Mouse (Mus musculus): ENCODE measurements around the gene Eno2. TPM values are rescaled to one million over a fixed set of nuclear protein-coding genes. Genes with fewer than 3 reads are reported as not detected.
"Not testable (repeated sequence)": the region's sequence is repeated elsewhere in the genome, so short reads cannot be mapped to it uniquely, and the experiment has no call there.

Gene Eno2
- polyA plus RNA-seq (2017; shearing (Covaris generic)), result 10 to 100 TPM in 2 of 3 experiments, 1 to 10 TPM in 1; 3.5 to 23.1 (median 12.8) TPM

DNA sequence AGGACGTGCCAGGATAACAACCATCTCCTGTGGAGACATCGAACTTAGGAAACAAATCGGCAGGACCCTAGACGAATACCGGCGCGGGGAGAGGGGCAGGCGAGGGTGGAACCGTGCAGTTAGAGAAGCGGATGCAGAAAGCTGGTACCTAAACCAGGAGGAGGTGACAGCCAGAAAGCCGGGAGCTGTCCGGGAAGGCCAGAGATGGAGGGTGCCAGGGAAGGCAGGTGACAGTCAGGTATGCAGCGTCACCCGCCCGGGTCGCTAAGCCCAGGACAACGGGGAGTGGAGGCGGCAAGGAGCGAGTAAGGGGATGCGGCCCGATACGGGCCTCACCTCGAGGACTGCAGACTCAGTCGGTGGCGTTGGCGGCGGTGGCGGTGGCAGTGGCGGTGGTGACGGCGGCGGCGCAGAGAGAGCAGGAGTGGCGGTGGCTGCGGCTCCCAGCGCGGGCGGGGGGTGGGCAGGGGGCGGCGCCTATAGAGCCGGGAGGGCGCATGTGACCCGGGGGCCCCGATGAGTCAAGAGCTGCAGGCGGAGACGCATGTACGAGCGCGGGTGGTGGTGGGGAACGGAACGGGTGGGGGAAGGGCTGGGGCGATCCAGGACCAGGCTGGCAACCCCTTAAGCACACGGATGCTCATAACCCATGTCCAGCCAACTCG is at the start of gene Eno2:
Gene Eno2 (minus strand): TSS at position 573 of the 665 bp plus-strand sequence.
- peak; percentile 77 for ATAC-seq

DNA sequence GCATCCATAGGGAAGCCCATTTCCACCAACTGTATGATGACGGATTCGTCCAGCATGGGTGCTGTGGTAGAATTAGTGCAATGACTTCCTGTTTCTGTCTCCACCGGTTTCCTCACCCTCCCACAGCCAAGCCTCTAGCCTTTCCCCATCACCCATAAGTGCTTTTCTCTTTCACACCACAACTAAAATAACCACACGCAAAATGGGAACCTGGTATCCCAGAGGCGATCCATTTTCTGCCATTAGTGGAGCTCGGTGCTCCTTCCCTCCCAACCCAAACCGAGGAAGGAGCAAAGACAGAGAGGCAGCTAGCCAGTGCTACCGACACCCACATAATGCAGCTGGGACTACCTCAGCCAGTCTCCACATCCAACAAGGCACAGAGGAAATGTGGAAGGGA is 48.5 kb upstream of the Eno2 start:
- no peak for ATAC-seq

DNA sequence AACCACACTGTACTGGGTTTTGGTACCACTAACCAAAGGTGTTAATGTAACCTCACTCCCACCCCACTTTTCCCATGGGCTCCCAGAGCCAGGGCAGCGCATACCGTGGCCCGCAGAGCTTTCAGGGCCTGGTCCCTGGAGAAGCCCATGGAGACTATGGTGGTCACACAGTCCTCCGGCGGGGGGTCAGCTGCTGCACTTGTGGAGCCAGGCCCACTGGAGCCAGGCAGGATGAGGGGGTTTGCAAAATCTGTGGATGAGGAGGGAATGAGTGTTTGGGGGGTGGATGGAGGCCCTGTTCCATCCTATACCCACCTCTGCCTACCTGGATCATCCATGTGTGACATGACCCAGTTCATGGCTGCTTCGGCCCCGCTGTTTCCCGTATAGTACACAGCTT is 48.1 kb upstream of the Eno2 start:
- no peak for ATAC-seq

DNA sequence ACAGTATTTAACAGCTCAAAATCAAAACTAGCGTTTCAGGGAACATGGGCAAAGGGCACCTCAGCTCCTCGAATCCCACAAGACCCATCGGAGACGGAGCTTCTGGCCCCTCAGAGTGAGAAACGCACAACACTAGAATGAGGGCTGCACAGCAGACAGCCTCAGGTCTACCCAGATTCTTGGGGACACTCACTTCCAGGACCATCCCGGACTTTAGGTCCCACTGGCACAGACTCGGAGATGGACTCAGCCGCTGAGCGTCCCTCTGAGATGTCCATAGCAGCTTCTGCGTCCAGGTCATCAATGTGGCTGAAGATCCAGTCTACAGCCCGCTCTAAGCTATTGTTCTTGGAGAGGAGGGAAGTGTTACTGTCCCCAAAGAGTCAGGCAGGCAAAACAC is 47.7 kb upstream of the Eno2 start:
- ATAC-seq, result no peak

DNA sequence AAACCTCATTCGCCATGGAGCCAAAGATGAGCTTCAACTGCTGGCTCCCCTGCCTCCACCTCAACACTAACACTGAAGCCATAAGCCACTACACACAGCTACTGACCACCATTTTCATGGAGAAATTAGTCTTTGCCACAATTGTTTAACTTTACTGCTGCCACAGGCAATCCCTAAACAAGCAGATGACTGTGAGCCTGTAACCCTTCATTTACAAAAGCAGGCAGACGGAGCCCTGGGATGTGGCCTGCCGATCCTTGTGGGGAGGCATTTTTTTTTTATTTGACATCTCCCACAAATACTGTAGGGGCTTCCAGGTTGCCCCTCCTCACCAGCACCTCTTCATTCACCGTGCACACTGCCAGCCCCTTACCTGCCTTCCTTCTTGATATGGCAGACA is 47.1 kb upstream of the Eno2 start:
- no peak for ATAC-seq

DNA sequence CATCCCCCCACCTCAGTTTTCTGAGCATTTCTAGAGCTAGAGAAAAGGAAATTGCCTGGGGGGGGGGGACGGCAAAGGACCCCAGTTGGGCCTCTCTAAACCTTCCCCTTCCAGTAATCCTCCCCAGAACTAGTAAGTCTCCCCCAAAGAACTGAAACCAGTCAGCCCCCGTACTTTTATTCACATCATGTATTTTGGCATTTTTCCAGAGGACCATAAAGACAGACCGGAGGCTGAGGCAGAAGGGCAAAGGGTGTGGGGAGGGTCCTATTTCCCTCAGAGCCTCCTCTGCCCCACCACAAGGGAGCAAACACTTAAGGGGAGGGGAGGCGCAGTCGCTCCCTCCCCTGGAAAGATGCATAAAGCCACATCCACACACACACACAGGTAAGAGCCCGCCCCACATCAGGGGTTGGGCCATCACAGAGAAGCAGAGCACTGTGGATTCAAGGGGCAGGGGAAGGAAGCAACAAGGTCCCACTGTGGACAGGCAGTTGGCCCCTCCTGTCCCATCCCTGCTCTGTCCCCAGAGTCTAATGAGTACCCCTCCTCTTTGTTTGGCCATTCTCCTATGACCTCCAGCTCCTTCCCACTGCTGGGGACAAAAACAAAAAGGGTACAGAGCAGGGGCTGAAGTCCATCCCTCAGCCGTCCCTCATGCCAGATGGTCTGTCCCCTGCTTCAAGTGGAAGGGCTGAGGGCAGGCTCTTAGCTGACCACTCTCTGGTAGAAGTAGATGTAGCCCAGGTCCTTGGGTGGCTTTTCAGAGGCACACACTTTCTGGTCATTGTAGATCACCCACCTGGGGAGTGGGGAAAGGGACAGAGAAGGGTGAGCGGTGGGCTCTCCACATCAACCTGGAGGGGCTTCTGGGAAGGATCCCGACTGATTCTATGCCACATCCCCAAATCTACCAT is 45.6 kb upstream of the Eno2 start:
- no peak for ATAC-seq

DNA sequence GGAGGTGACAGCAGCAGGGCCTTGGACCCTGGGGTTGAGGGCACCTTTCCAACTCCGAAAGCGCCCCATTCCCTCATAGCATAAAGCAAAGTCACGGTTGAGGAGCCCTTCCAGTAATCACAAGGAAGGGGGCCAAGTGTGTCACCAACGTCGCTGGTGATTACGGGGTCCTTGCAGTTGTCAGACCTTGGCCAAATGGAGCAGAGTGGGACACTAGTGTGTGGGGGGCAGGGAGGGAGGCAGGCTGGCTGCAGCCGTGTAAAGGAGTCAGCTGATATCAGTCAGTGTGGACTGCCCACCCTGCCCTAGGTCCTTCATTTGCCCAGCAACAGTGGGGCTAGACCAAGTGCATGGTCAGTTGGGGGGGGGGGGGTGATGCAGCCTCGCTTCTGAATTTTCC is 45.0 kb upstream of the Eno2 start:
- ATAC-seq, result peak; percentile 2

DNA sequence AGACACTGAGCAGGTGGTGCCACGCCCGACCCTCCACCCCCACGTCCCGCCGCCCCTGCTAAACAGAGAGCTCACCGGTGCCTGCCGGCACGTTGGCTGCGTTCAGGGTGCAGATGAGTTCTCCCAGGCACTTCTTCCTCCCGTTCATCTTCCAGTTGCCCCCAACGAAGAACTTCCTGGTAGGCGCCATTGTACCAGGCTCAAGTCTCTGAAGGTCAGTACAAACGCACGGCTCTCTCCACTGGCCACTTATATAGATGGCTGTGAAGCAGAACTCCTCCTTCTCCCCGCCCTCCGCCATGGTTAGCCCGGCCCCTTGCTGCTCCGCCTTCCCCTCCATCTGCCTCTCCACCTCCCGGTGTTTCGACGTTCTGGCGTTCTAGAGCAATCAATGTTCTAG is 44.5 kb upstream of the Eno2 start, which contains the start of gene Tpi1:
Gene Tpi1 (minus strand): TSS at position 364 of the 400 bp plus-strand sequence.
- peak; percentile 89 for ATAC-seq

DNA sequence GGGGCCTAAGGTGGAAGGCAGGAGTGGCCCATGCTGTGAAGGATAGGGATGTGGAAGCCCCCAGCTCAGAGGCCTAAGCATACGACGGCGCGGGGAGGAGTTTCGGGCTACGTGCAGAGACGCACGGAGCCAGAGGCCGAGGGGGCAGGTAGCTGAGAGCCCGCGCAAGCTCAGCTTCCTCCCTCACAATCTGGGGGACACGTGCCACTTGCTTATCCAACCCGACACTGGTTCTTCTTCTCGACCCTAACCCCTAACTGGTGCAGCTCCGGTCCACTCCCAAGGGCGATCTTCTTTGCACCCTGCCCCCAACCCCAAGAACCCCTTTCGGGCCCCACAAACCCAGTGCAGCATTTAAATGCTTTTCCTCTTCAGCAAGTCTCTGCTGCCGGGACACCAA is 44.0 kb upstream of the Eno2 start:
- peak; percentile 73 for ATAC-seq

DNA sequence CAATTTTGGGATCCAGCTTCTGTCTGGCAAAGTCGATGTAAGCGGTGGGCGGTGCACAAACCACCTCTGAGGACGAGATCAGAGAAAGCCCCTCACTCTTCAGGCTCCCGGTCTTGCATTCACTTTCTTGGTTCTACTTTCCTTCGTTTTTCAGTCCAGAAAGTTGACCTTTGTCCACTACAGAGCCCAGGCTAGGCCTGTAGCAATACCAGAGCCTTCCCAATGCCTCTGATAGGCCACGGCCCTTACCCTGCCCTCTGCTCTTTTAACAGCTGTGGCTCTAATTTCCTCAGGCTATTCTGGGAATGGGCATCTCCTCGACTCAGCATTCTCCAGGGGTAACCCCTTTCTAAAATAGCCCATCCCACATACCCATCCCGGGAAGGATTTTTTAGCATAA is 43.4 kb upstream of the Eno2 start:
- no peak for ATAC-seq

DNA sequence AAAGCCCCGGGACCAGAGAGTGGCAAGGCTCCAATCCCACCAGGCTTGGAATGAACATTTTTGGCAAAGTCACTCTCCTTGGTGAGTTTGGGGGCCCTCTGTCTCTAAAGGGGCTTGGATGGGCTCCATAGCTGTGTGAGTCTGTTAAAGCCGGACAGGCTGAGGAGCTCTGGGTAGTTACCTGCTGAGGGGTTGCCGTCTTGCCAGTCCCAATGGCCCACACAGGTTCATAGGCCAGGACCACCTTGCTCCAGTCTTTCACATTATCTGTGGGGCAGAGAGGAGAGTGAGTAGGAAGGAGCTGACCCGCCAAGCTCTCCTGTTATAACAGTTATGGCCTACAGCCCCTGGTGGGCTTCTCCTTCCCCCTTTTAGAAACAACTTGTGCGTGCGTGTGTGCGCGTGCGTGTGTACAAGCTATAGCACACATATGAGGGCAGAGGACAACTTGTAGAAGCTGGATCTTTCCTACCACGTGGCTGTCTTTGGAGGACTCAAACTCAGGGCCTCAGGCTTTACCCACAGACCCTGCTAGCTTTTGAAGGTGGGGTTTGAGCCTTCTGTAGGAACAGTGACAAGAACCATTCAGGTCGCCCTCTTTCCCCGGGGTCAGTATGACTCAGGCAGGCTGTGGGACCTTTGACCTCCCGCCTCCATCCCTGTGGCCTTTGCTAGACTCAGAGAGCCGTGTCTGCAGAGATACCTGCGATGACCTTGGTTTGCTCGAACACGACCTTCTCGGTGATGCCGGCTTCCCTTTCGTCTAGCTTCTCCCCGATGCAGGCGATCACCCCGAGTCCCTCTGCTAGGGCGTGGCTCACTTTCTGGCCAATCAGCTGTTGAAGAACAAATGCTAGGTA is 42.5 kb upstream of the Eno2 start:
- no peak for ATAC-seq

DNA sequence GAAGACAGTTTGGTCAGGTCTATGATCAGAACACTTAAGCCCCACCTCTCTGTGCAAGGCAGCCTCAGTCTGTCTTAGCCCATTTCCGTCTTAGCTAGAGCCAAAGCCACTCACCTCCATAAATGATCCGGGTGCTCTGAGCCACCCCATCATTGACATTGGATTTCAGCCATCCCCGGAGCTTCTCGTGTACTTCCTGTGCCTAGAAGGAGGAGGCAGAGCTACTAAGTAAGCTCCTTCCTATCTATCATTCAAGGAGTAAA is 41.9 kb upstream of the Eno2 start:
- no peak for ATAC-seq

DNA sequence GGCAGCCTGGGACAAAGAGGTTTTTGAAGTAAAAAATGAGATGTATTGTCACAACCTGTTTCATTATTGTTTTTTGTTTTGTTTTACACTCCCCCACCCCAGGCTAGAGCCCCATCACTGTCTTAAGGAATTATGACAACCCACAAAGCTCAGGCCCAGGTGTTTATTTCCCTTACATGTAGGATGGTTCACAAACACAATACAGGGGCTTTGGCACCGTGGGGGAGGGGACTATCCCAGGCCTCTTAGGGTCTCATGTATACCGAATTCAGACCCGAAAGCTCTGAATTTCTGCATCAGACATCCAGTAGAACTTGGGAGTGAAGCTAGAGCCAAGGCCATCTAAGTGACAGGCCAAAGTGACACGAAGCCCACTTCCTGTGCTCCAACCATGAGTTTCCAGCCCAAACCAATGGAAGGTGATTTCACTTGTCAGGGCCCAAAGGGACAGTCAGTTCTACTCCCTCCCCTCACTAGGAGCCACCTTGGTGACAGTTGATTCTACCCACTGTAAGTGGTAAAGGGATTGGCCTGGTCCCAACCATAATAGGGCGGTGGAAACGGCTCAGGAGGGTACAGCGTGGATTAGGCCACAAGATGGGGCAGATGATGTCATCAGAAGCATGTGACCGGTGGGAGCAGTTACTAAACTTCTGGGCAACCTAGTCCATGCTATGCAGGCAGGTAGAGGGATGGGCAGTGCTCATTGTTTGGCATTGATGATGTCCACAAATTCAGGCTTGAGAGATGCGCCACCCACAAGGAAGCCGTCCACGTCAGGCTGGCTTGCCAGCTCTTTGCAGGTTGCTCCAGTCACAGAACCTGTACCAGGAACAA is 41.3 kb upstream of the Eno2 start:
- ATAC-seq, result not testable (repeated sequence)

DNA sequence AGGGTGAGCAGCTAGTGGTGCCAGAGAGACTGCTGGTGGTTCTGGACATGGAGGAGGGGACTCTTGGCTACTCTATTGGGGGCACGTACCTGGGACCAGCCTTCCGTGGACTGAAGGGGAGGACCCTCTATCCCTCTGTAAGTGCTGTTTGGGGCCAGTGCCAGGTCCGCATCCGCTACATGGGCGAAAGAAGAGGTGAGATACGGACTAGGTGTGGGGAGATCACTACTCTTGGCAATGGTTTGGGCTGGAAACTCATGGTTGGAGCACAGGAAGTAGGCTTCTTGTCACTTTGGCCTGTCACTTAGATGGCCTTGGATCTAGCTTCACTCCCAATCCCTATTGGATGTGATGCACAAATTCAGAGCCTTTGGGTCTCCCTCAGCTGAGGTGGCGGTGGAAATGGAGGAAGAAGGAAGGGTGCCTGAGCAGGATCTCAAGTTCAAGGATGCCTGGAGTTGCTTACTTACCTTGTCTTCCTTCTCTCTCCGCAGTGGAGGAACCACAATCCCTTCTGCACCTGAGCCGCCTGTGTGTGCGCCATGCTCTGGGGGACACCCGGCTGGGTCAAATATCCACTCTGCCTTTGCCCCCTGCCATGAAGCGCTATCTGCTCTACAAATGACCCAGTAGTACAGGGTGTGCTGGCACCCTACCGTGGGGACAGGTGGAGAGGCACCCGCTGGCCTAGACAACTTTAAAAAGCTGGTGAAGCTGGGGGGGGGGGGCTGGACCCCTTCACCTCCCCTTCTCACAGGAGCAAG is 40.5 kb upstream of the Eno2 start:
- ATAC-seq, result no peak

DNA sequence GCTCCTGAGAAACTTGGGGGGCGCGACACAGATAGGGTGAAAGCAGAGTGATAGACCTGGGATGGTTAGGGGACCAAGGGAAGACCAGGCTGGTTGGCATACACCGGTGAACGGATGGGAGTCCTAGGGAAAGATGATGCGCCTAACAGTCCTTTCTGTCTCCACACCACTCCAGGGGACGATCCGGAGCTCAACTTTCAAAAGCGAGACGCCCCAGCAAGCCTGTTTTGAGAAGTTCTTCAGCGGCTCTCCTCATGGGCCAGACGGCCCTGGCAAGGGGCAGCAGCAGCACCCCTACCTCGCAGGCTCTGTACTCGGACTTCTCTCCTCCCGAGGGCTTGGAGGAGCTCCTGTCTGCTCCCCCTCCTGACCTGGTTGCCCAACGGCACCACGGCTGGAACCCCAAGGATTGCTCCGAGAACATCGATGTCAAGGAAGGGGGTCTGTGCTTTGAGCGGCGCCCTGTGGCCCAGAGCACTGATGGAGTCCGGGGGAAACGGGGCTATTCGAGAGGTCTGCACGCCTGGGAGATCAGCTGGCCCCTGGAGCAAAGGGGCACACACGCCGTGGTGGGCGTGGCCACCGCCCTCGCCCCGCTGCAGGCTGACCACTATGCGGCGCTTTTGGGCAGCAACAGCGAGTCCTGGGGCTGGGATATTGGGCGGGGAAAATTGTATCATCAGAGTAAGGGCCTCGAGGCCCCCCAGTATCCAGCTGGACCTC is 39.7 kb upstream of the Eno2 start:
- no peak for ATAC-seq

DNA sequence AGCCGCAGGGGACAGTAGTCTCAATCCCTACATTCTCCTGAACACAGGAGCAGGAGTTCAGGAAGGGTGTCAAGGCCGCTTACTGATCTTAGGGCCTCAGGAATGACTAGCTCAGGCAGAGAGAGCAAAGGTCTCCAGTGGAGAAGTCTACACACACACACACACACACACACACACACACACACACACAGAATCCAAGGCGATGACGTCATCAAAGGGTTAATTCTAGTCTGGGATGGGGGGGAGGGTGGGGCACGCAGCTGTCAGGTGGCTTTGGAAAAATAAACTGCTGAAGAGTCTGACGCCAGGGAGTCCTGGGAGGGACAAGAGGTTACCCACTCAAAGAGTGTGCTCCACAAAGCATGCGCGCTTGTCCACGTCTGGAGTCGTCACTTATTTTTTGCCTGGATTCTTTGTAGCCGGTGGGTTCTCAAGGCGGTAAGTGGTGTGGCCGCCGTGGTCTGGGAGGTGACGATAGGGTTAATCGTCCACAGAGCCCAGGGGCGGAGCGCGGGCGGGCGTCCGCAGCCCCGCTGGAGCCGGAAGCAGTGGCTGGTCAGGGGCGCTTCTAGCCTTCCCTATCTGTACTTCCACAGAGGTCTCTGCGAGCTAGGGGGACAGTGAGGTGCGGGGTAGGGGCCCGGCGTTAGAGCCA is 39.0 kb upstream of the Eno2 start, which contains the start of gene Spsb2:
Gene Spsb2 (plus strand): TSS at position 304 of the 655 bp plus-strand sequence.
- no peak for ATAC-seq

DNA sequence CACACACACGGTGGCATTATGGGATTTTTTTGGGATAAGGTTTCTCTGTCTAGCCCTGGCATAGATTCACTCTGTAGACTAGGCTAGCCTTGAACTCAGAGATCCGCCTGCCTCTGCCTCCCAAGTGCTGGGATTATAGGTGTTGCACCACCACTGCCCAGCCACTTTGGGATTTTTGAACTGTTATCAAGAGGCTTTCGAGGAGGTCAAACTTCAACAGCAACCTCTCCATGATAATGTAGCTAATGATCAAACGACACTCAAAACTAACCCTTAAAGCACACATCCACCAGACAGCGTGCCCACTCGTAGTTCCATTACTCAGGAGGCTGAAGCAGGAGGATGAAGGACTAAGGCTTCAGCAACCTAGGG is 38.5 kb upstream of the Eno2 start:
- no peak for ATAC-seq

DNA sequence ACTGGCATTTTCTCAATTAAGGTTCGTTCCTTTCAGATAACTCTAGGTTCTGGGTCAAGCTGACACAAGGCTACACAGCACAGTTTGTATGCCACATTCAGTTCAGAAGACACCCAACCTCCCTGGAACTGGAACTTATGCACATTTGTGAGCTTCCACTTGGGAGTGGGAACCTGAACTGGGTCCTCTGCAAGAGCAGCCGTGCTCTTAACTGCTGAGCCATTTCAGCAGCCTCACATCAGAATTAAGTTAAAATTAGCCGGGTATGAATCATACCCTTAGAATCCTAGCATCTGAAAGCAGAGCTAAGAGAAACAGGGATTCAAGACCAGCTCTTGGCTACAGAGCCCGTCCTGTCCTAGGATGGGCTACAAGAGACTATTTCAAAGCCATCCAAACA is 37.9 kb upstream of the Eno2 start:
- ATAC-seq, result no peak

DNA sequence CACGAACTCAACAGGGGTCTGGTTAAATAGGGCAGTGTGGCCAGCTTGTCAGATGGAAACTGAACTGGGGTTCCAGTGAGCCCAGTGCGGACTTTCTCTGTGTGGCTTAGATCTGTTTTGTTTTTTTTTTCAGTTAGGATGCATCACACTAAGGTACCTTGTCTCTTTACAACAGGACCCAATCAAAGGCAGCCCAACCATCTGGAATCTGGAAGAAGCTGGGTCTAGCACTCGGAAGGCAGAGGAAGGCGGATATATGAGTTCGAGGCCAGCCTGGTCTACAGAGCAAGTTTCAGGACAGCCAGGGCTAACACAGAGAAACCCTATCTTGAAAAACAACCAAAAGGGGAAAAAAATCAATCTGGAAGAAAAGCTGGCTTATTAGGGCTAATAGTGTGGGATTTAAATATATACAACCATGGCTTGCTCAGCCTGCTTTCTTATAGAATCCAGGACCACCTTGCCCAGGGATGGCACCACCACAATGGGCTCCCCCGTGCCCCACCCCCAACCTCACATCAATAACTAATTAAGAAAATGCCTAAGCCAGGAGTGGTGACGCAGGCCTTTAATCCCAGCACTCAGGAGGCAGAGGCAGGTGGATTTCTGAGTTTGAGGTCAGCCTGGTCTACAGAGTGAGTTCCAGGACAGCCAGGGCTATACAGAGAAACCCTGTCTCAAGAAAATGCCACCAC is 37.1 kb upstream of the Eno2 start:
- no peak for ATAC-seq

Measured in inflammation-experienced regulatory T-cells, adult 6 months (primary cell).